Mouse (Mus musculus): Measurements from ENCODE around the gene Ppp2r5e.

DNA sequence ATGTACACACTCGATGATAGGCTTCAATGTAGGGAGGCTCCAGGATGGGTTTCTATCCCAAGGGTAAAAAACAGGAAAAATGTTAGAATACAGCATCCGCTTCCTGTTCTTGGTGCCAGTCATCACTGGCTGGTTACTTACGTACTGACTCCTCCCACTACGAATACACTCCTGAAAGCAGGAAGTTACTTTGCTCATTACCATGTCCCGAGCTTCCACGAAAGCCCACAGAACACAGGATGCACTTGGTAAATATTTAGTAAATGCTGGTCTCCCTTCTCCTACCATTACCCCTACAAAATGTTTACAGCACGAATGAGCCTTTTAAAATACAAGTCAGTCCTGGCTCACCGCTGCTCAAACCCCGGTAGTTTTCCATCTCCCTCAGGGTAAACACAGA is 183.1 kb downstream of the Ppp2r5e start:
- TF ChIP-seq GATA1 (IDR thresholded peaks at IDR 0.05; ENCODE audit: low read length) (no peak), TAL1 (IDR thresholded peaks at IDR 0.05; ENCODE audit: low read length) (no peak)

Measured in erythroblast, embryonic 14.5 days (primary cell).